Mouse (Mus musculus): Measurements from ENCODE around the gene Gm49395. TPM values are rescaled to one million over a fixed set of nuclear protein-coding genes. Genes with fewer than 3 reads are reported as not detected.

Gene Gm49395
- total and polyA plus RNA-seq, 3 experiments, result 0.30 to 0.69 TPM; not detected in 1

DNA sequence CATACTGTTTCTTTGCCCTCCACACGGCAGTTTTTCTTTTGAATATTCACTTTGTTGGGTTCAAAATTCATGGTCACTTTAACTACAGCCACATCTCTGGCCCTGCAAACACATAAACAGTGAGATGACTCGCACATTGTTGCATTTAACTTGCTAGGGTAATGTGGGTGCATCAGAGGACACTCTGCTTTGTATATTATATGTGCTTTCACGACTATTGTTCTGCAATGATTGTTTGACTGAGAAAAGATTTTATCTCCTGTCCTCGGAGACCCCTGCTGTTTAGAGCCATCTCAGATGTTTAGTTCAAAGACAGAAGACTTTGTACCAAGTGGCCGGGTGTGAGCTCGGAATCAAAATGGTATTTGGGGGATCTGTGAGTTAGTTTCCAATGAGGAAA is 114.1 kb downstream of the Gm49395 start:
- no peak for DNase-seq (ENCODE audit: extremely low read depth)
- Histone ChIP-seq H3K4me1 (ENCODE audit: control insufficient read depth in 1 of 2, insufficient read depth in 2 of 2) (no peaks in the 10 kb centered on the region; a peak in 1 of 4 replicates), H3K79me2 (replicated peaks; ENCODE audit: control insufficient read depth, extremely low read depth, insufficient read depth, poor library complexity, severe bottlenecking) (no peaks in the 10 kb centered on the region), H3K9me3 (replicated peaks; ENCODE audit: low read length) (no peaks in the 10 kb centered on the region), H3K4me3 (replicated peaks in 1 of 3; ENCODE audit: low read depth in 2 of 3, low read length in 2 of 3, poor library complexity in 1 of 3) (no peak overlapping the region), H3K27me3 (replicated peaks) (no peaks in the 10 kb centered on the region), H3K4me2 (ENCODE audit: insufficient read depth, low read depth, poor library complexity, severe bottlenecking) (no peak overlapping the region), H3K36me3 (replicated peaks in 1 of 2; ENCODE audit: control insufficient read depth in 1 of 2, insufficient read depth in 1 of 2, low read length in 1 of 2) (no peaks in the 10 kb centered on the region), H3K27ac (ENCODE audit: insufficient read depth, low read depth) (no peak overlapping the region), H3K9ac (ENCODE audit: insufficient read depth, low read depth) (no peak overlapping the region)
- TF ChIP-seq E2F4 (IDR thresholded peaks at IDR 0.05; ENCODE audit: insufficient replicate concordance, low read depth, low read length) (no peak), MEF2A (IDR thresholded peaks at IDR 0.05; ENCODE audit: borderline replicate concordance, low read depth, low read length) (no peak), HCFC1 (IDR thresholded peaks at IDR 0.05; ENCODE audit: low read depth, low read length) (no peak), MYC (IDR thresholded peaks at IDR 0.05; ENCODE audit: low read depth, low read length) (no peak), EP300 (IDR thresholded peaks at IDR 0.05; ENCODE audit: low read length) (no peak), RCOR1 (conservative IDR thresholded peaks at IDR 0.05; ENCODE audit: low read depth, low read length) (no peak), IRF4 (IDR thresholded peaks at IDR 0.05; ENCODE audit: low read depth, low read length) (no peak), JUN (IDR thresholded peaks at IDR 0.05; ENCODE audit: insufficient read depth, low read depth, low read length) (no peak), NELFE (IDR thresholded peaks at IDR 0.05; ENCODE audit: low read depth, low read length) (no peak), CTCF (conservative IDR thresholded peaks at IDR 0.05 in 1 of 2, IDR thresholded peaks at IDR 0.05 in 1 of 2; ENCODE audit: low read depth in 2 of 2, low read length in 2 of 2) (no peak), RAD21 (IDR thresholded peaks at IDR 0.05; ENCODE audit: low read depth, low read length) (no peak), ELF1 (IDR thresholded peaks at IDR 0.05; ENCODE audit: low read depth, low read length) (no peak), CHD1 (IDR thresholded peaks at IDR 0.05; ENCODE audit: low read depth, low read length) (no peak)
- dilution Hi-C loops (cut with MboI; ENCODE audit: extremely low pct_ligation_motif_present, extremely low pct_unique_long_range_greater_than_20kb, low sequenced_read_pairs) (no loop called here), in situ Hi-C loops (cut with MboI; ENCODE audit: low pct_ligation_motif_present, low pct_unique_long_range_greater_than_20kb, low sequenced_read_pairs) (loop anchor here (25.0 kb wide), 1 partner anchor 175 kb away; no protein-coding TSS in a partner anchor)

DNA sequence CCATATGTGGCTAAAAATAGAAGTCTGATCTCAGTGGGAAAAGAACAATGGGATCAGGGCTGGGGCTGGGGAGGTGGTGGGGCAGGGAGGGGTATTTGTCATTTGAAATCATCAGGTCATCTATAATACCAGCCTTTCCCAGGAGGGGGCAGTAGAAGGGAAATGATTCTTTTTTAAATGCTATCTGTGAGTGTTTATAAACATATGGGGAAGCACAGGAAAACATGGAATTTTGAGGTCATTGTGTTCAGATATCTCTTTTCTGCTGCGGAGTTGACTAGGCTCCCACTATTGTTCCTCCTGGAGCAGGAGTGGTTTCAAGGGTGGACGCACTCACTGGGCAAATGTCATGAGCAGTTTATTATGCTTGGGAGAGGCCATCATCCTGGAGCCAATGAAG is 114.6 kb downstream of the Gm49395 start:
- no peaks in the 10 kb centered on the region for H3K79me2 ChIP-seq (replicated peaks; ENCODE audit: control insufficient read depth, extremely low read depth, insufficient read depth, poor library complexity, severe bottlenecking)
- no peaks in the 10 kb centered on the region; a peak in 1 of 4 replicates for H3K4me1 ChIP-seq (ENCODE audit: control insufficient read depth in 1 of 2, insufficient read depth in 2 of 2)
- dilution Hi-C loops (cut with MboI; ENCODE audit: extremely low pct_ligation_motif_present, extremely low pct_unique_long_range_greater_than_20kb, low sequenced_read_pairs), result no loop called here
- TF ChIP-seq UBTF (IDR thresholded peaks at IDR 0.05; ENCODE audit: low read depth, low read length), result no peak
- TF ChIP-seq CTCF (conservative IDR thresholded peaks at IDR 0.05 in 1 of 2, IDR thresholded peaks at IDR 0.05 in 1 of 2; ENCODE audit: low read depth in 2 of 2, low read length in 2 of 2), result peak; percentile 33 to 61
- peak; percentile 71 for TF ChIP-seq SMC3 (IDR thresholded peaks at IDR 0.05; ENCODE audit: low read depth, low read length)
- TF ChIP-seq RAD21 (IDR thresholded peaks at IDR 0.05; ENCODE audit: low read depth, low read length), result peak; percentile 61
- peak; percentile 34 for DNase-seq (ENCODE audit: extremely low read depth)
- H3K9ac ChIP-seq (ENCODE audit: insufficient read depth, low read depth), result no peak overlapping the region
- in situ Hi-C loops (cut with MboI; ENCODE audit: low pct_ligation_motif_present, low pct_unique_long_range_greater_than_20kb, low sequenced_read_pairs), result loop anchor here (25.0 kb wide), 1 partner anchor 175 kb away; no protein-coding TSS in a partner anchor
- no peaks in the 10 kb centered on the region for H3K36me3 ChIP-seq (replicated peaks in 1 of 2; ENCODE audit: control insufficient read depth in 1 of 2, insufficient read depth in 1 of 2, low read length in 1 of 2)
- no peaks in the 10 kb centered on the region for H3K27me3 ChIP-seq (replicated peaks)
- no peak overlapping the region for H3K4me2 ChIP-seq (ENCODE audit: insufficient read depth, low read depth, poor library complexity, severe bottlenecking)
- no peak overlapping the region for H3K4me3 ChIP-seq (replicated peaks in 1 of 3; ENCODE audit: low read depth in 2 of 3, low read length in 2 of 3, poor library complexity in 1 of 3)
- no peak overlapping the region for H3K27ac ChIP-seq (ENCODE audit: insufficient read depth, low read depth)
- no peaks in the 10 kb centered on the region for H3K9me3 ChIP-seq (replicated peaks; ENCODE audit: low read length)

Other genes with a start within 250 kb of the Gm49395 start
- 0.04 TPM in 1 of 2 replicates, not detected in the other for gene Itga2, start 169.8 kb downstream of the Gm49395 start, total RNA-seq (2012; rRNA removed)
- not detected in 2 replicates for gene Itga2, start 169.8 kb downstream of the Gm49395 start, total RNA-seq (2014; rRNA removed)
- gene Itga2, start 169.8 kb downstream of the Gm49395 start, polyA plus RNA-seq (2012; ENCODE audit: insufficient read length, low read depth), result not detected in 2 replicates
- 29.7 and 33.6 TPM in 2 replicates for gene Pelo, start 11.7 kb downstream of the Gm49395 start, total RNA-seq (2012; rRNA removed)
- 17.5 and 18.9 TPM in 2 replicates for gene Pelo, start 11.7 kb downstream of the Gm49395 start, total RNA-seq (2014; rRNA removed)
- 43.1 and 46.0 TPM in 2 replicates for gene Pelo, start 11.7 kb downstream of the Gm49395 start, polyA plus RNA-seq (2012; ENCODE audit: insufficient read length, low read depth)
- gene Itga1, start within 50 bp of the Gm49395 start, total RNA-seq (2012; rRNA removed), result under 0.01 TPM in 1 of 2 replicates, not detected in the other
- 0.01 and 0.04 TPM in 2 replicates for gene Itga1, start within 50 bp of the Gm49395 start, total RNA-seq (2014; rRNA removed)
- 0.04 TPM in 2 replicates for gene Itga1, start within 50 bp of the Gm49395 start, polyA plus RNA-seq (2012; ENCODE audit: insufficient read length, low read depth)